Mouse (Mus musculus): ENCODE data around the gene Cbx6. TPM values are rescaled to one million over a fixed set of nuclear protein-coding genes. Genes with fewer than 3 reads are reported as not detected.
"Not testable (repeated sequence)": the region's sequence is repeated elsewhere in the genome, so short reads cannot be mapped to it uniquely, and the experiment has no call there.

The Cbx6 gene
- polyA plus RNA-seq, 1 experiment from 2014 or later = 52.2 TPM

- H3K9me3 ChIP-seq (ENCODE audit: low read length) = peaks cover 5% of the 10 kb centered on the region; the same call in 1 of the 2 replicates
- H3K4me1 ChIP-seq (ENCODE audit: insufficient read depth, low read depth, low read length) = peaks cover 3% of the 10 kb centered on the region; the same call in 1 of the 2 replicates
- no peaks in the 10 kb centered on the region for H3K36me3 ChIP-seq (ENCODE audit: insufficient read depth, low read length)
- TF ChIP-seq CTCF (IDR thresholded peaks at IDR 0.05) = no peak
- no peak for TF ChIP-seq EP300 (IDR thresholded peaks at IDR 0.05)
- no peak overlapping the region for H3K4me3 ChIP-seq (ENCODE audit: low read depth, low read length)
- no peak overlapping the region for H3K9ac ChIP-seq (replicated peaks; ENCODE audit: low read depth)
- no peaks in the 10 kb centered on the region for H3K27me3 ChIP-seq (replicated peaks; ENCODE audit: insufficient read depth, low read length)
- H3K27ac ChIP-seq (ENCODE audit: low read length) = no peak overlapping the region
- ATAC-seq (peak; percentile 27; the same call in 1 of the 2 replicates), DNase-seq (ENCODE audit: low spot score) (no peak)
- no peak overlapping the region for H3K4me2 ChIP-seq (replicated peaks; ENCODE audit: low read depth, low read length)
- 43% methylated on average over 13 of the region's 13 CpGs for WGBS
Observed at GRCm38 (mm10) chr15:79822265-79823199, 12.0 kb downstream of the Cbx6 start.

- no peak for DNase-seq (ENCODE audit: low spot score)
- no peak overlapping the region for H3K9ac ChIP-seq (replicated peaks; ENCODE audit: low read depth)
- 89% methylated on average over 4 of the region's 4 CpGs for WGBS
- no peak overlapping the region for H3K4me3 ChIP-seq (ENCODE audit: low read depth, low read length)
- no peaks in the 10 kb centered on the region for H3K4me1 ChIP-seq (ENCODE audit: insufficient read depth, low read depth, low read length)
- no peak overlapping the region for H3K4me2 ChIP-seq (replicated peaks; ENCODE audit: low read depth, low read length)
- H3K36me3 ChIP-seq (ENCODE audit: insufficient read depth, low read length) = no peaks in the 10 kb centered on the region
- no peak for ATAC-seq
- peaks cover 5% of the 10 kb centered on the region; the same call in 1 of the 2 replicates for H3K9me3 ChIP-seq (ENCODE audit: low read length)
- H3K27me3 ChIP-seq (replicated peaks; ENCODE audit: insufficient read depth, low read length) = no peaks in the 10 kb centered on the region
- TF ChIP-seq EP300 (IDR thresholded peaks at IDR 0.05) (no peak), CTCF (IDR thresholded peaks at IDR 0.05) (peak; percentile 36)
- H3K27ac ChIP-seq (ENCODE audit: low read length) = no peak overlapping the region
Observed at GRCm38 (mm10) chr15:79818325-79818724, 16.2 kb downstream of the Cbx6 start.

GRCm38 (mm10) chr15:79813666-79814258 is 20.7 kb downstream of the Cbx6 start:
- Histone ChIP-seq H3K27ac (ENCODE audit: low read length) (no peak overlapping the region), H3K9me3 (ENCODE audit: low read length) (peaks cover 5% of the 10 kb centered on the region; the same call in 1 of the 2 replicates), H3K9ac (replicated peaks; ENCODE audit: low read depth) (no peak overlapping the region), H3K4me3 (ENCODE audit: low read depth, low read length) (no peak overlapping the region), H3K4me1 (ENCODE audit: insufficient read depth, low read depth, low read length) (no peaks in the 10 kb centered on the region), H3K36me3 (ENCODE audit: insufficient read depth, low read length) (no peaks in the 10 kb centered on the region), H3K4me2 (replicated peaks; ENCODE audit: low read depth, low read length) (no peak overlapping the region), H3K27me3 (replicated peaks; ENCODE audit: insufficient read depth, low read length) (0 out of 2 replicates have a peak, but pooled peaks cover 4% of the 10 kb centered on the region)
- 44% methylated on average over 8 of the region's 8 CpGs for WGBS
- TF ChIP-seq EP300 (IDR thresholded peaks at IDR 0.05) (no peak), CTCF (IDR thresholded peaks at IDR 0.05) (no peak)
- ATAC-seq (no peak), DNase-seq (ENCODE audit: low spot score) (no peak)

- H3K4me2 ChIP-seq (replicated peaks; ENCODE audit: low read depth, low read length); H3K27ac ChIP-seq (ENCODE audit: low read length); H3K9me3 ChIP-seq (ENCODE audit: low read length); H3K9ac ChIP-seq (replicated peaks; ENCODE audit: low read depth); H3K27me3 ChIP-seq (replicated peaks; ENCODE audit: insufficient read depth, low read length); H3K36me3 ChIP-seq (ENCODE audit: insufficient read depth, low read length); H3K4me3 ChIP-seq (ENCODE audit: low read depth, low read length); H3K4me1 ChIP-seq (ENCODE audit: insufficient read depth, low read depth, low read length); DNase-seq (ENCODE audit: low spot score); ATAC-seq: not testable (repeated sequence)
- WGBS = 69% methylated on average over 2 of the region's 2 CpGs
Observed at GRCm38 (mm10) chr15:79812840-79813239, 21.6 kb downstream of the Cbx6 start.

- peaks cover 17% of the 10 kb centered on the region; the same call in 1 of the 2 replicates for H3K27me3 ChIP-seq (replicated peaks; ENCODE audit: insufficient read depth, low read length)
Observed at GRCm38 (mm10) chr15:79810997-79811396, 23.5 kb downstream of the Cbx6 start.

GRCm38 (mm10) chr15:79810061-79810460 is 24.4 kb downstream of the Cbx6 start:
- no peak overlapping the region for H3K4me3 ChIP-seq (ENCODE audit: low read depth, low read length)
- H3K27me3 ChIP-seq (replicated peaks; ENCODE audit: insufficient read depth, low read length) = peaks cover 27% of the 10 kb centered on the region
- no peak overlapping the region for H3K27ac ChIP-seq (ENCODE audit: low read length)
- no peak overlapping the region for H3K4me2 ChIP-seq (replicated peaks; ENCODE audit: low read depth, low read length)
- 38% methylated on average over 3 of the region's 3 CpGs for WGBS
- no peak for TF ChIP-seq EP300 (IDR thresholded peaks at IDR 0.05)
- no peak for TF ChIP-seq CTCF (IDR thresholded peaks at IDR 0.05)
- no peak overlapping the region for H3K9ac ChIP-seq (replicated peaks; ENCODE audit: low read depth)
- no peaks in the 10 kb centered on the region for H3K36me3 ChIP-seq (ENCODE audit: insufficient read depth, low read length)
- no peaks in the 10 kb centered on the region for H3K9me3 ChIP-seq (ENCODE audit: low read length)
- ATAC-seq (no peak), DNase-seq (ENCODE audit: low spot score) (no peak)
- H3K4me1 ChIP-seq (ENCODE audit: insufficient read depth, low read depth, low read length) = no peaks in the 10 kb centered on the region

More at GRCm38 (mm10) chr15:79810997-79811396, 23.5 kb downstream of the Cbx6 start:
- ATAC-seq (no peak), DNase-seq (ENCODE audit: low spot score) (no peak)
- H3K4me2 ChIP-seq (replicated peaks; ENCODE audit: low read depth, low read length) = no peak overlapping the region
- H3K9me3 ChIP-seq (ENCODE audit: low read length) = no peaks in the 10 kb centered on the region
- 59% methylated on average over 4 of the region's 4 CpGs for WGBS
- no peaks in the 10 kb centered on the region for H3K36me3 ChIP-seq (ENCODE audit: insufficient read depth, low read length)
- H3K27ac ChIP-seq (ENCODE audit: low read length) = no peak overlapping the region
- H3K4me3 ChIP-seq (ENCODE audit: low read depth, low read length) = no peak overlapping the region
- H3K4me1 ChIP-seq (ENCODE audit: insufficient read depth, low read depth, low read length) = no peaks in the 10 kb centered on the region
- TF ChIP-seq CTCF (IDR thresholded peaks at IDR 0.05) (no peak), EP300 (IDR thresholded peaks at IDR 0.05) (no peak)
- H3K9ac ChIP-seq (replicated peaks; ENCODE audit: low read depth) = no peak overlapping the region

All from lung, postnatal 0 days (tissue).